ENCODE assay signal across 12 mouse cellular contexts in the genomic region with DNA sequence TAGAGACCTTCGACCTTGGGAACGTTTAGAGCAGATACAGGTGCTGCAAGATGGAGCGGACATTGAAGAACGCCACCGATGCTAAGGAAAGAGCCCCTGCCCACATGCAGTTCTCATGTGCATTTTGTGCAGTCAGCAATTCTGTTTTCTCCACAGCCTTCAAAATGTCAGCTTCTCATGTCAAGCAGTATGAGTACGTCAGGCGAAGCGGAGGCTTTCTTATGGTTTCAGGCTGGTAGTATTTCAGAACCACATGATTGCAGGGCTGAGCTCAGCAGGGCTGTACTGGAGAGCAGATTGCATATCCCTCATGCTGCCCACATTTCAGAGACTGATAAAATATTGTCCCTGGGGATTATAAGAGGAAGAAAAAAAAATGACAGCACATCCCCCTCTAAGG. TPM values are rescaled to one million over a fixed set of nuclear protein-coding genes. Genes with fewer than 3 reads are reported as not detected.
DNase-seq lines count a peak whose midpoint lies in the region; ATAC-seq and TF ChIP-seq lines count a peak whose summit lies in the region.
"Had no signal": no experiment of that assay in that cellular context is flagged by ENCODE, and none has a peak within 500 bp of the region (broad histone marks: within the 10 kb centered on the region; RNA-seq: fewer than 3 reads in every experiment).

No protein-coding gene starts in this region.

- H3K9ac ChIP-seq in liver, postnatal 0 days (replicated peaks) = no peak overlapping the region
- H3K9ac ChIP-seq in liver, embryonic 12.5 days = no peak overlapping the region
- H3K9ac ChIP-seq in forebrain, embryonic 16.5 days (replicated peaks; ENCODE audit: low read depth, low read length) = no peak overlapping the region
- H3K9ac ChIP-seq in limb, embryonic 15.5 days = no peak overlapping the region
- H3K9ac ChIP-seq: liver, embryonic 13.5 days had no signal

- no peaks in the 10 kb centered on the region for H3K9me3 ChIP-seq in liver, postnatal 0 days (ENCODE audit: low read length)
- H3K9me3 ChIP-seq in liver, embryonic 12.5 days (replicated peaks) = no peaks in the 10 kb centered on the region
- H3K9me3 ChIP-seq in forebrain, embryonic 16.5 days (ENCODE audit: control insufficient read depth, low read length) = no peaks in the 10 kb centered on the region
- no peaks in the 10 kb centered on the region for H3K9me3 ChIP-seq in limb, embryonic 15.5 days
- H3K9me3 ChIP-seq: heart, embryonic 12.5 days; liver, embryonic 13.5 days had no signal

- DNase-seq in liver, postnatal 0 days = no peak
- peak; percentile 32 for DNase-seq in adipocyte (ENCODE audit: low spot score)
- no peak for DNase-seq in heart, adult 9 months (ENCODE audit: low spot score in 2 of 2)
- DNase-seq in left cerebral cortex, adult 18-20 months (ENCODE audit: low spot score in 2 of 2) = no peak
- DNase-seq: cerebellum, adult 11-12 months; liver, embryonic 13.5 days had no signal

- ATAC-seq in liver, postnatal 0 days = no peak
- ATAC-seq in liver, embryonic 12.5 days = no peak
- peak; percentile 67; the same call in 1 of the 2 replicates for ATAC-seq in forebrain, embryonic 16.5 days
- no peak for ATAC-seq in limb, embryonic 15.5 days (ENCODE audit: insufficient number of reproducible peaks, low FRiP score, low TSS enrichment, low read depth)
- no peak for ATAC-seq in monocyte, adult 5-6 weeks (replicated peaks; ENCODE audit: insufficient number of reproducible peaks, low FRiP score, low TSS enrichment, poor library complexity, severe bottlenecking)

- peaks cover 13% of the 10 kb centered on the region for H3K4me1 ChIP-seq in liver, postnatal 0 days (ENCODE audit: insufficient read depth)
- peaks cover 13% of the 10 kb centered on the region; the same call in 1 of the 2 replicates for H3K4me1 ChIP-seq in liver, embryonic 12.5 days
- H3K4me1 ChIP-seq in forebrain, embryonic 16.5 days (replicated peaks; ENCODE audit: control insufficient read depth, insufficient read depth, low read length) = peaks cover 8% of the 10 kb centered on the region
- peaks cover 46% of the 10 kb centered on the region for H3K4me1 ChIP-seq in limb, embryonic 15.5 days

- H3K4me3 ChIP-seq in liver, postnatal 0 days (ENCODE audit: low read depth, low read length) = no peak overlapping the region
- no peak overlapping the region for H3K4me3 ChIP-seq in liver, embryonic 12.5 days
- H3K4me3 ChIP-seq in forebrain, embryonic 16.5 days (replicated peaks; ENCODE audit: low read length) = no peak overlapping the region
- no peak overlapping the region for H3K4me3 ChIP-seq in limb, embryonic 15.5 days
- H3K4me3 ChIP-seq: heart, embryonic 12.5 days; liver, embryonic 13.5 days; megakaryocyte, embryonic 14.5 days had no signal

- WGBS in liver, postnatal 0 days (ENCODE audit: insufficient replicate concordance) = 78% methylated on average over 8 of the region's 8 CpGs
- WGBS in liver, embryonic 12.5 days (ENCODE audit: insufficient replicate concordance) = 77% methylated on average over 8 of the region's 8 CpGs
- 78% methylated on average over 8 of the region's 8 CpGs for WGBS in forebrain, embryonic 16.5 days
- 61% methylated on average over 8 of the region's 8 CpGs for WGBS in limb, embryonic 15.5 days

- no peaks in the 10 kb centered on the region for H3K27me3 ChIP-seq in liver, postnatal 0 days (ENCODE audit: insufficient read depth, low read length)
- no peaks in the 10 kb centered on the region for H3K27me3 ChIP-seq in liver, embryonic 12.5 days (replicated peaks)
- H3K27me3 ChIP-seq in forebrain, embryonic 16.5 days (replicated peaks; ENCODE audit: control insufficient read depth, insufficient read depth, low read length) = no peaks in the 10 kb centered on the region
- no peaks in the 10 kb centered on the region for H3K27me3 ChIP-seq in limb, embryonic 15.5 days
- H3K27me3 ChIP-seq: heart, embryonic 12.5 days; liver, embryonic 13.5 days; megakaryocyte, embryonic 14.5 days had no signal

- peak overlapping the region; percentile 7; the same call in 1 of the 2 replicates for H3K4me2 ChIP-seq in liver, postnatal 0 days (ENCODE audit: low read depth, low read length)
- H3K4me2 ChIP-seq in liver, embryonic 12.5 days = no peak overlapping the region
- no peak overlapping the region for H3K4me2 ChIP-seq in forebrain, embryonic 16.5 days (ENCODE audit: low read length)
- no peak overlapping the region for H3K4me2 ChIP-seq in limb, embryonic 15.5 days
- H3K4me2 ChIP-seq: liver, embryonic 13.5 days had no signal

- no peak for TF ChIP-seq CTCF in liver, postnatal 0 days (IDR thresholded peaks at IDR 0.05; ENCODE audit: low read depth)

- no peak overlapping the region for H3K27ac ChIP-seq in liver, postnatal 0 days (ENCODE audit: low read depth)
- no peak overlapping the region for H3K27ac ChIP-seq in liver, embryonic 12.5 days
- no peak overlapping the region for H3K27ac ChIP-seq in forebrain, embryonic 16.5 days (ENCODE audit: low read length)
- peak overlapping the region; percentile 72 for H3K27ac ChIP-seq in limb, embryonic 15.5 days
- H3K27ac ChIP-seq: liver, embryonic 13.5 days had no signal

- H3K36me3 ChIP-seq in liver, postnatal 0 days (replicated peaks; ENCODE audit: insufficient read depth, low read length) = no peaks in the 10 kb centered on the region
- no peaks in the 10 kb centered on the region; the same call in 1 of the 2 replicates for H3K36me3 ChIP-seq in liver, embryonic 12.5 days
- H3K36me3 ChIP-seq in forebrain, embryonic 16.5 days (ENCODE audit: control insufficient read depth, insufficient read depth) = no peaks in the 10 kb centered on the region
- H3K36me3 ChIP-seq in limb, embryonic 15.5 days = no peaks in the 10 kb centered on the region; the same call in 1 of the 2 replicates
- H3K36me3 ChIP-seq: heart, embryonic 12.5 days; liver, embryonic 13.5 days had no signal

- no peak for TF ChIP-seq EP300 in liver, postnatal 0 days (IDR thresholded peaks at IDR 0.05; ENCODE audit: low read depth)

RNA-seq across cellular contexts. Expression of gene Ankrd44, which starts 19.9 kb away (rescaled TPM):
- polyA plus RNA-seq in liver, postnatal 0 days (2015; fragmentation: Nextera tagmentation; extraction: Ambion mirVana) = 4.0 and 4.7 TPM in 2 replicates
- polyA plus RNA-seq in liver, embryonic 12.5 days (2016; fragmentation: Nextera tagmentation; extraction: Ambion mirVana) = 4.5 and 6.1 TPM in 2 replicates
- polyA plus RNA-seq in forebrain, embryonic 16.5 days (2015; fragmentation: Nextera tagmentation; extraction: Ambion mirVana) = 24.0 and 28.2 TPM in 2 replicates
- polyA plus RNA-seq in limb, embryonic 15.5 days (2015; fragmentation: Nextera tagmentation; extraction: Ambion mirVana) = 19.1 and 20.2 TPM in 2 replicates
- 321 to 541 TPM (median 341 TPM) in 3 replicates for total RNA-seq in monocyte, adult 5-6 weeks (2017)
- 10 to 100 TPM; 21.9 to 23.0 TPM for total RNA-seq in left cerebral cortex, adult 18-20 months (2021)
